Mouse (Mus musculus) megakaryocyte, embryonic 14.5 days (primary cell): ENCODE measurements around the gene Spdef. TPM values are rescaled to one million over a fixed set of nuclear protein-coding genes. Genes with fewer than 3 reads are reported as not detected.
A peak's percentile ranks its signal among the peaks of the same experiment; 100 is the strongest.

ENCODE experiments used
- H3K27me3 ChIP-seq: replicated peaks from 2 replicates; pipeline ENCODE3; 2012; ENCODE audit warnings: inconsistent platforms
- H3K36me3 ChIP-seq: replicated peaks from 2 replicates; pipeline ENCODE3; 2012; ENCODE audit warnings: low read length, inconsistent platforms, mixed read lengths
- H3K4me1 ChIP-seq: 2 replicates; pipeline ENCODE4 v1.6.1; 2012; ENCODE audit warnings: inconsistent platforms
- H3K4me3 ChIP-seq: replicated peaks from 2 replicates; pipeline ENCODE3; 2012; ENCODE audit warnings: moderate library complexity, mild to moderate bottlenecking, inconsistent platforms
- H3K9me3 ChIP-seq: 2 replicates; pipeline ENCODE4 v1.6.1; 2012; ENCODE audit warnings: inconsistent platforms
- FLI1 ChIP-seq: IDR thresholded peaks from 2 replicates; pipeline ENCODE4 v1.6.1; 2012; ENCODE audit warnings: low read length, inconsistent platforms, mixed read lengths
- GATA1 ChIP-seq: IDR thresholded peaks from 3 replicates; pipeline ENCODE4 v1.6.1; 2012; ENCODE audit warnings: mixed read lengths, low read length, inconsistent platforms, borderline replicate concordance
- polyA plus RNA-seq: library from polyadenylated mRNA; stranded (reverse); fragments of >175 nt; gene quantifications from 2 replicates; pipeline ENCODE4 v1.2.3, GENCODE M21; 2012; ENCODE audit warnings: low replicate concordance; ENCODE audit not compliant: insufficient read depth

Gene Spdef
- polyA plus RNA-seq, 1 experiment: 1.4 TPM

GRCm38 (mm10) chr17:27761639-27762336, 33.0 kb upstream of the Spdef start:
- no peaks in the 10 kb centered on the region for H3K27me3 ChIP-seq
- peak overlapping the region; percentile 14 for H3K4me3 ChIP-seq
- H3K4me1 ChIP-seq: peaks cover 92% of the 10 kb centered on the region
- H3K36me3 ChIP-seq: peaks cover 90% of the 10 kb centered on the region
- TF ChIP-seq GATA1 (no peak), FLI1 (no peak)
- H3K9me3 ChIP-seq: peaks cover 8% of the 10 kb centered on the region

DNA sequence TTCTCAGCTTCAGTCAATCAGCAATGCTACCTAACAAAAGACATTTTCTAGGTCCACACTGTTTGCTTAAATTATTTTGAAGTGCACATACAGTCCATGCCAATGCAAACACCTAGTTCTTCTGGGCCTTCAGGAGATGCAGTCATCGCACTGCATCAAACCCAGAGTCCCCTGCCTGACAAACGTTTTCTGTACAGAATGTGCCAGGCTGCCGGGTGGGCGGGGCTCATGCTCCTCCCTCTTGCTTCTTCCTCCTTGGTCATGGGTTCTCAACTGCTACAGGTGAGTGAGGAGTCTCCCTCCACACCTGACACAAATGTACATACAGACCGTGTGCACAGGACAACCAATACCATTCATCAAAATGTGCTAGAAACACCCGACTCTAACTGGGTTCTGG, 31.4 kb upstream of the Spdef start:
- peaks cover 94% of the 10 kb centered on the region for H3K4me1 ChIP-seq
- peaks cover 8% of the 10 kb centered on the region for H3K9me3 ChIP-seq
- H3K36me3 ChIP-seq: peaks cover 91% of the 10 kb centered on the region
- no peak overlapping the region for H3K4me3 ChIP-seq
- TF ChIP-seq FLI1: no peak
- TF ChIP-seq GATA1: no peak
- no peaks in the 10 kb centered on the region for H3K27me3 ChIP-seq

DNA sequence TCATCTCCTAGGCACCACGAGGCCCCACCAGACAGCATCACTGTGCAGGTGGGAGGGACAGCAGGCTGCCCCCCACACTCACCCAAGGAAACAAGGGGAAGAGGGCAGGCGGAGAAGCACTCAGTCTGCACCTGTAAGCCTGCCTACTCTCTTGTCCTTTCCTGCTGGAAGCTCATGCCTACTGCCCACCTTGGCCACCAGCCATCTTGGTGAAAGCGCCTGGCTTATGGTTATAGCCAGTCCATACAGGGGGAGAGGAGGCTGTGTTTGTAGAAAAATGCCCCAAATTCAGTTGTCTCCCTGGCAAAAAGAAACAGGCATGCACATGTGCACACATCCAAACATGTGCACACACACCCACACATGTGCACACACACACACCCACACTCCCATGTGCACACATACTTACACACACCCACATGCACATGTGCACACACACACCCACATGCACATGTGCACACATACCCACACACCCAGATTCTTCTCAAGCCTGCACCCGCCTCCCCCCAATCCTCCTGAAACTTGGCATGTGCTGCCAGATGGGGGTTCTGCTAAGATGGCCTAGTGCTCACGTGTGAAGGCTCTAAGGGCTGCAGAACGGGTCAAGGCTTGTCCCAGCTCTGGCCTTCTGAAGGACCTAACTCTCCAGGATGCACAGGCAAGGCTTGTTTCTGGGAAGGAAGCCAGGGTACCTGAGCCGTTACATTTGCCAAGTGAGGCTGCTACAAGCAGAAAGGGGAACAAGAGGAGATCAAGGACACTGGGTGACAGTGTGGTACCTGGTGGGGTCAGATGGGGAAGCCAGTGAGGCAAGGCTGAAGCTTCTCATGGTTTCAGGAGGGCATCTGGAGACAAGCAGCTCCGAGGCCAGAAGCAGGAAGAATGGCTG, 22.8 kb upstream of the Spdef start:
- Histone ChIP-seq H3K36me3 (peaks cover 100% of the 10 kb centered on the region), H3K4me1 (peaks cover 52% of the 10 kb centered on the region)

GRCm38 (mm10) chr17:27750451-27750942, 21.7 kb upstream of the Spdef start:
- H3K27me3 ChIP-seq: no peaks in the 10 kb centered on the region
- H3K4me3 ChIP-seq: no peak overlapping the region
- H3K4me1 ChIP-seq: peaks cover 52% of the 10 kb centered on the region
- peaks cover 93% of the 10 kb centered on the region for H3K36me3 ChIP-seq
- H3K9me3 ChIP-seq: no peaks in the 10 kb centered on the region
- TF ChIP-seq GATA1 (no peak), FLI1 (no peak)

More for the DNA sequence above, 22.8 kb upstream of the Spdef start:
- no peak overlapping the region for H3K4me3 ChIP-seq
- H3K27me3 ChIP-seq: no peaks in the 10 kb centered on the region
- H3K9me3 ChIP-seq: no peaks in the 10 kb centered on the region
- no peak for TF ChIP-seq GATA1
- no peak for TF ChIP-seq FLI1

GRCm38 (mm10) chr17:27748123-27748522, 19.4 kb upstream of the Spdef start:
- Histone ChIP-seq H3K4me3 (no peak overlapping the region), H3K4me1 (peaks cover 35% of the 10 kb centered on the region), H3K9me3 (no peaks in the 10 kb centered on the region), H3K27me3 (no peaks in the 10 kb centered on the region), H3K36me3 (peaks cover 78% of the 10 kb centered on the region)
- TF ChIP-seq GATA1 (no peak), FLI1 (no peak)

DNA sequence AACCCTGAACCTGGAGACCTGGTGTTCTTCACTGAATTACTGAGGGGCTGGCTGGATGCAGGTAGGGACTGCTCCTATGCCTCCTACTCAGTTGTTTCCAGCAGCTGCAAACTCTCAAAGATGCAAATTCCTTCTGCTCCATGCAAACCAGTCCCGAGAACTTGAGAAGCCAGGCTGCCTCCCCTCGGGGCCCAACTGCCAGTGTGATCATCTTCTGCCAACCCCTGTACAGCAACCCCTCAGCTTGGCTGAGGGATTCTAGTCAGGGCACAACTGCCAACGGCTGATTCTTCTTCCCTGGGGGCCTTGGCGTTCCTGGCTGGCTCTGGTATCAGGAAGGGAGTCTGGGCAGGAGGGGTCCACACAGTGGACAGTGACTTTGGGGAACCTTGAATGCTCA, 17.7 kb upstream of the Spdef start:
- no peak overlapping the region for H3K4me3 ChIP-seq
- no peak for TF ChIP-seq FLI1
- TF ChIP-seq GATA1: no peak
- H3K9me3 ChIP-seq: no peaks in the 10 kb centered on the region
- no peaks in the 10 kb centered on the region for H3K27me3 ChIP-seq
- peaks cover 30% of the 10 kb centered on the region for H3K4me1 ChIP-seq
- H3K36me3 ChIP-seq: peaks cover 61% of the 10 kb centered on the region

GRCm38 (mm10) chr17:27740961-27741360, 12.2 kb upstream of the Spdef start:
- Histone ChIP-seq H3K9me3 (peaks cover 3% of the 10 kb centered on the region; the same call in 1 of the 2 replicates), H3K4me3 (no peak overlapping the region), H3K4me1 (peaks cover 4% of the 10 kb centered on the region), H3K36me3 (peaks cover 9% of the 10 kb centered on the region), H3K27me3 (peaks cover 32% of the 10 kb centered on the region)
- TF ChIP-seq GATA1 (no peak), FLI1 (no peak)

DNA sequence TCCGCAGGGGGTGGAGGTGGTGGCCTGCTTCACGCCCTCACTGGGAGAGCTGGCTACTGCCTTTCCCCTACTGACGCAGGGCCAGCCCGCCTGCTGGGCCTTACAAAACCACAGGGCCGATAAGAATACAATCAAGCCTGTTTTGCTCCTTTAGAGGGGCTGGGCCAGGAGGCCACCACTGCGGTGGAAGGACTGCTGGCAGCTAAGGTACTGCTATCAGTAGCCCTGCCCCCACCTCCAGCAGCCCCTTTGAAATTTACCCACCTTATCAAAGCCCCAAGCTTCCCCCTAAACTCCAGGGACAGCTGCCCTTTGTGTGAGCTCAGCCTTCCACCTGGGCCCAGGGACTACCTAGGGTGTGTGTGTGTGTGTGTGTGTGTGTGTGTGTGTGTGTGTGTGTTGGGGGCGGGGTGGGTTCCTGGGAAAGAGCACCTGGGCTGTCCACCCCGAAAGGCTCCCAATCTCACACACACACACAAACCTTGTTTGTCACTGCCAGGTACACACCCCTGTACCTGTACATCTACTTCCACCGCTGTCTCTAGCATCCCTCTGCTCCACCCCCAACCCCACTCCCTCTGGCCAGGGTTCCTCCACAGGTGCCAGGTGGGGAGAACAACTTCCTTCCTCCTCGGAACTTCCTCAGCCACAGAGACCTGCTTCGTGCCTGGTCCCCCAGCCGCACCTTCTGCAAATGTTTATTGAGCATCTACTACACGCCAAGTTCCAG, 5.8 kb upstream of the Spdef start:
- Histone ChIP-seq H3K27me3 (peaks cover 73% of the 10 kb centered on the region), H3K36me3 (no peaks in the 10 kb centered on the region), H3K4me3 (no peak overlapping the region), H3K4me1 (peaks cover 11% of the 10 kb centered on the region), H3K9me3 (peaks cover 5% of the 10 kb centered on the region)
- TF ChIP-seq FLI1 (no peak), GATA1 (no peak)

DNA sequence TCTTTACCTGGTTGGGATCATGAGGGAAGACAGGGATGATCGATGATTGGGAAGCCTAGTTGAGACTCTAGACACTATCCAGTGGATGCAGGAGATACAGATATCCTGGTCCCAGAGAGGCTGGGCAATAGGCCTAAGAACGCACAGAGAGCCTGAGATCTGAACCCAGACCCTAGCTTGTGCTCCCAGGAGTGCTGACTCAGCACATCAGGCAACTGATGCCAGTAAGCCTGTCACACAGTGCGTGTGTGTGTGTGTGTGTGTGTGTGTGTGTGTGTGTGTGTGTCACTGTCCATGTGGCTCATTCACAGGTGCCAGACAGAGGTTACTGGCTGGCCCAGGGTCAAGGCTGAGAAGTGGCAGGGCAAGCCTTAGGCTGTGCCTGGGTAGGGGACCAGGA, 3.9 kb upstream of the Spdef start:
- peaks cover 75% of the 10 kb centered on the region for H3K27me3 ChIP-seq
- H3K36me3 ChIP-seq: no peaks in the 10 kb centered on the region
- peaks cover 11% of the 10 kb centered on the region for H3K4me1 ChIP-seq
- H3K4me3 ChIP-seq: no peak overlapping the region
- TF ChIP-seq GATA1 (no peak), FLI1 (no peak)
- H3K9me3 ChIP-seq: peaks cover 5% of the 10 kb centered on the region

DNA sequence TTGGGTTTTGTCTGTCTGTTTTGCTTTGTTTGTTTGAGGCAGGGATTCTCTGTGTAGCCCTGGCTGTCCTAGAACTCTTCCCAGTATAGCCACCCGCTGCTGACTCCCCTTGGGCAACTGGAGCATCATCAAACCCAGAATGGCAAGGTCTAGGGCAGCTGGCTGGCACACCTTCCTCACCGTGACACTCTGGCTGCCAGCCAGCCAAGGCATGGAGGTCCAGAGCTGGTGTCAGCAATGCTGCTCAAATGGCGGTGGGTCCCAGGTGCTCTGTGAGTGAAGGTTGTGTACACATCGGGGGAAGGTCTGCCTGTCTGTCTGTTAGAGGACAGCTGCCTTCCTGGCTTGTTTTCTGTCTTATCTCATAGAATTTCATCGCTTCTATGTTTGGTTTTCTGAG, 3.4 kb upstream of the Spdef start:
- Histone ChIP-seq H3K27me3 (peaks cover 72% of the 10 kb centered on the region), H3K4me3 (no peak overlapping the region), H3K9me3 (peaks cover 5% of the 10 kb centered on the region), H3K36me3 (no peaks in the 10 kb centered on the region), H3K4me1 (peaks cover 11% of the 10 kb centered on the region)
- TF ChIP-seq FLI1 (no peak), GATA1 (no peak)
